Mouse (Mus musculus): ENCODE data around the gene Zbtb49.

DNA sequence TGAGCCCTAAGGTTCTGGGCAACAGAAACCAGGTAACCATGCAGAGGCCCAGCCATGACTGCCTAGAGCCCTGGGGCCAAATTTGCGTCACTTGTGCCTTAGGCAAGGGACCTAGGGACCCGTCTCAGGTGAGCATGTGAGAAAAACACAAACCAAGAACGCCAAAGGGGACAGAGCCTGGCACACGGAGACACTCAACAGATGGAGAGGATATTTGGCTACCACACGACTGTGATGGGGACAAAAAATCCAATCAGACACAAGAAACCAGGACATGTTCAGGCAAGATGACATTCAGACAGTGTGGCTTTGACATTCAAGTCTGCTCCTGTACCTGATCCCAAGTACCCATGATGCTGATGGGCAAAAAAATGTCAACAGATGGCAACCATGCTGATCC lies 66.6 kb downstream of the Zbtb49 start:
- TF ChIP-seq CTCF (conservative IDR thresholded peaks at IDR 0.05; ENCODE audit: insufficient read depth, insufficient read length, low read depth, low read length) (no peak), POLR2A (IDR thresholded peaks at IDR 0.05; ENCODE audit: low read depth, low read length) (no peak)
